Mouse (Mus musculus) olfactory bulb, adult 2 months (tissue): ENCODE measurements around the gene Ndufs5.

ENCODE experiments used
- CTCF ChIP-seq: fragments of 200-500 bp; IDR thresholded peaks from 2 replicates; pipeline ENCODE4 v1.5.1; 2012; ENCODE audit warnings: low read depth, mild to moderate bottlenecking, low read length, moderate library complexity; ENCODE audit not compliant: insufficient read depth
- POLR2A ChIP-seq: fragments of 200-500 bp; IDR thresholded peaks from 2 replicates; pipeline ENCODE4 v1.6.1; 2012; ENCODE audit warnings: mild to moderate bottlenecking, low read depth, low read length, moderate library complexity; ENCODE audit not compliant: insufficient read depth

DNA sequence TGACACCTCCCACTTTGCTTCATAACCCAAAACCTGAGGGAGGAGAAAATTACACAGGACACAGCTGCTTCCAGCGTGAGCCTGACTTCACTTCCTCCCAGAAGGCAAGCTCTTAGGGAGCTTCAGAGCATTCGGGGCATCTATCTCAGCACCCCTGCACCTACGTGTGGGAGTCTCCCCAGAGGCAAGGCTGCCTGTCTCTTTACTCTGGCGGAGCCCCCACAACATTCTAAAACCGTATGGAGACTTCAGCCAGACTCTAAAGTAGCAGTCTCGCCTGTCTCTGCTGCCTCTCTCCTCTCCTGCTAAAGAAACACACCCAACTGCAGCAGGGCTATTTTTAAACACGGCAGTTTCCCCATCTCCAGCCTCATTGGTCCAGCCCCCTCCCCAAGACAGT is 37.0 kb downstream of the Ndufs5 start:
- TF ChIP-seq CTCF (no peak), POLR2A (no peak)
